Mouse (Mus musculus) spleen, adult 2 months (tissue): ENCODE measurements around the gene Tmem156.

ENCODE experiments used
- CTCF ChIP-seq: fragments of 200-500 bp; IDR thresholded peaks from 2 replicates; pipeline ENCODE4 v1.5.1; 2011; ENCODE audit warnings: mild to moderate bottlenecking, inconsistent platforms; ENCODE audit not compliant: insufficient read depth, insufficient read length, insufficient replicate concordance; ENCODE audit errors: extremely low read depth
- POLR2A ChIP-seq: fragments of 200-500 bp; IDR thresholded peaks from 2 replicates; pipeline ENCODE4 v1.6.1; 2011; ENCODE audit warnings: low read depth, low read length, inconsistent platforms

DNA sequence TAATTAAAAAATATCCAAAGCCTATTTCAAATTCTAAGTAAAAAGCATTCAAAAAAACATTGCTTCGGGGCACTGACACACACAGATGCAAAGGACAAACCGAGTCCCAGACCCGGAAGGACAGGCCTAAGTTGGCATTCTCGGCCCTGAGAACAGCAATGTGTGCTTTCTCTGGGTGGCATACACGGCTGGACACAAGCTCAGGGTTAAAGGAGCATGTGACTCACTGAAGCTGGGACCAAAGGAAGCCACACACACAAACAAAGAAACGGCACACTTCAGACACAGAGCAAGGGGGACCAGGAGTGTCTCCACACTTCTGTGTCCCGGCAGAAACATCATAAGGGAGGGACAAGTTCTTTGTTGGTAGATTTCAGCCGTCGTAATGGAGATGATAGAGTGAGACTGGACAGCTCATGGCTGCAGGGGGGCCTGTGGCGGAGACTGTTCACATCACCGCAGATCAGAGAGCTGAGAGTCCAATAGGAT lies 48.5 kb downstream of the Tmem156 start:
- TF ChIP-seq CTCF (no peak), POLR2A (no peak)
